Mouse (Mus musculus) gonadal fat pad, adult 2 months (tissue): Measurements from ENCODE around the gene C1qtnf6. TPM values are rescaled to one million over a fixed set of nuclear protein-coding genes. Genes with fewer than 3 reads are reported as not detected.

Experiments
- DNase-seq: peaks from one replicate; pipeline ENCODE4 v3.0.0-alpha.2; 2012; ENCODE audit warnings: low read depth
- polyA plus RNA-seq: library from polyadenylated mRNA; depleted of rRNA; stranded (reverse); fragments of >200 nt; gene quantifications from 2 replicates; pipeline ENCODE4 v1.2.3, GENCODE M21; 2012

Gene C1qtnf6
- polyA plus RNA-seq, 1 experiment = 40.4 TPM

DNA sequence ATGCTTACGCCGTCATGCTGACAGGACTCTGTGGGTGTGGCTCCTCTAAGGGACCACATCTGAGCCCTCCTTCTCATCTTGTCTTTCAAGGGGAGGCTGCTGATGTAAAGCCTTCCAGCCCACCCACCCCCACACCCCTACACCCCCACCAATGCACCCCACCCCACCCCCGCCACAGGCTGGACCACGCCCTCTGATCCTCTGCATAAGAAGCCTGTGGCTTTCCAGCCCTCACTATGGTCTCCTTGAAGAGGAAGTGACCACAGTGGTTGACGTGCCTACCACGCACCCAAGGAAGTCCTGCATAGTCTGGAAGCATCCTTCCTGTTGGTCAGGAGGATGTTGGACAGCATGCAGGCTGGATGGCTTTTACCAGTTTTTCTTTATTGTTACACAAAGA, 15.5 kb downstream of the C1qtnf6 start:
- no peak for DNase-seq

- no peak for DNase-seq
Measured at GRCm38 (mm10) chr15:78514393-78515146, 16.6 kb downstream of the C1qtnf6 start.

DNA sequence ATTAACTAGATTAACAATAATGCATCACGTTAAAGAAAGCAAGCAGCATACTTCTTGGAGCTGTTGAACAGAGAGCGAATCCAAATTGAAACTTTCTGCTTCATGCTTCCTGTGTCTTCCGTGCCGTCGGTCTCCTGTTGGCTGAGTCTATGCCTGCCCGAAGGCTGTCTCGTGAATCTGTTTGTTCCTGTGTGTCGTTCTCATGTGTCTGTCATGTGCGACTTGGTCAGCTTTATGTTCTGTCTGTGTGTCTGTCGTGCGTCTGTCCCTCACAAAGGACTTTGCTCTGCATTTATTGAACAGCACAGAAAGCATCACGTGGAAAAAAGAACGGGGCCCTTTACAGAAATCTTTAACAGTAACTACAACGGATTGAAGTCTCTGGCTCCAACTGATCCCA, 18.2 kb downstream of the C1qtnf6 start:
- no peak for DNase-seq

DNA sequence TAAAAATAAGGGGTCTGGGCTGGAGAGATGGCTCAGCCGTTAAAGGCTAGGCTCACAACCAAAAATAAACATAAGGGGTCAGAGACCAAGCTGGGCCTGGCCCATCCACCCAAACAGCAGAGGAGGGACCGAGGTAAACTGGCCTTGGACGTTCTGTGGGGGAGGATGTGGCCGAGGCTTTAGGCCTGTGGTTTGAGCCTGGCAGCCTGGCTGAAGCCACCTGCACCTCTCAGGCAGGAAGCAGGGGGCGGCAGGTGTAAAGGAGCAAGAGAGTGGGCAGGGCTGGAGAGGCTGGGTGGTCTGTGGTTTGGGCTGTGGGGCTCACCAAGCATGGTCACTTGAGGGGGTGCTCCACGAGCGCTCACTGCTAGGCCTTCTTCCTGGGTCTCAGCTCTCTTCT, 19.3 kb downstream of the C1qtnf6 start:
- DNase-seq = no peak

DNA sequence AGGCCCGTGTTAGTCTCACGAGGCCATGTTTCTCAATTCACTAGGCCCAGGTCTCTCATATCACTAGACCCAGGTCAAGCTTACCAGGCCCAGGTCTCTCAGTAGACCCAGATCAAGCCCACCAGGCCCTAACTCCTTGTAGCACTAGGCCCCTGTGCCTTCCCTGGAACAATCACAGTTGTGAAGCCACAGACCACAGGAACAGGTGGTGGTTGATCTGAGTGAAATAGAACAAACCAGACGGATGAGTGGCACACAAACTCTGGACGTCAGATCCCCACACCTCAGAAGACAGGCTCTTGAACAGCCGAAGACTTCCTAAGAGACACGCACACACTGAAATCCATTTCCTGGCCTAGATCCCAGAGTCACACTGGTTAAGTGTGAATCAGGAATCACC, 20.5 kb downstream of the C1qtnf6 start:
- DNase-seq = no peak

DNA sequence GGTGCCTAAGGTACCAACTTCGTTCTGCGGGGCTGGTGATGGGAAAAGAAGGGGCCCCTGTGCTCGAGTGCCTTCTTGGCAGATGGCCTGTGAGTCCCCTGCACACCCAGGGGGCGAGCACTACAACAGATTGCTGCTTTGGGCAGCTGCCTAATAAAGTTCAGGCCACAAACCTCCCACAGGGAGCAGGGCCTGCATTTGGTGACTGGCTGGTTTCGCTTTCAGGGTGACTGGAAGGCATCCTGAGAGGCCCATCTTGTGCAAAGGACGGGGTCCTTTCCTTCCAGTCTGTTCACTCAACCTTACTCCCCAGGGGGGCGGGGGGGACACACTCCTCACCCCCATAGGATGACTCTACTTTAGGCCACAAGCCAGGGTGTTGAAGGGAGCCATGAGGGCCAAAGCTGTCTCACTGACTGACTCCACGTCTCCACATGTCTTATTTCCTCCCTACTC, 21.1 kb downstream of the C1qtnf6 start:
- DNase-seq = no peak

DNA sequence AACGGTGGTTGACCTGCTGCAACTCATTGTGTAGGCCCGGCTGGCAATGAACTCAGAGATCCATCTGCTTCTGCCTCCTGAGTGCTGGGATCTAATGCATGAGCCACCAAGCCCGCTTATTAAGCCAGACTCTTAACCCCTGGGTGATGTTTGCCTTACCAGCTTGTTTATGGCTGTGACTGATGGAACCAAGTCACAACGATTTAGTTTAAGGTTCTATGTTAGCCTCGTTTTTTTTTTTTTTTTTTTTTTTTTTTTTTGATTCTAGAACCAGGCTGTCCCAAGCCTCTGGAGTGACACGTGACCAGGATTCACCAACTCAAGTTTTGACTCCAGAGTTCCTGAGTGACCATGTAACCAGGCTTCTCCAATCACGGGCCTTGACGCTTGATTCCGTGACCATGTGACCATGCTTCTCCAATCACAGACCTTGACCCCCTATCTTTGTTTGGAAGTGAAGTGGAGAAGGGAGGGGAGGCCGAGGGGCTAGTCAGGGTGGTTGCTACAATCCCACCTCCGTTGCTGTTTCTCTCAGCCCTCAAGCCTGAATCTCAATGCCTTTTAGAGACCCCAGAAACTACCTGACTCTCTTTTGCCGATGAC, 21.8 kb downstream of the C1qtnf6 start:
- no peak for DNase-seq

DNA sequence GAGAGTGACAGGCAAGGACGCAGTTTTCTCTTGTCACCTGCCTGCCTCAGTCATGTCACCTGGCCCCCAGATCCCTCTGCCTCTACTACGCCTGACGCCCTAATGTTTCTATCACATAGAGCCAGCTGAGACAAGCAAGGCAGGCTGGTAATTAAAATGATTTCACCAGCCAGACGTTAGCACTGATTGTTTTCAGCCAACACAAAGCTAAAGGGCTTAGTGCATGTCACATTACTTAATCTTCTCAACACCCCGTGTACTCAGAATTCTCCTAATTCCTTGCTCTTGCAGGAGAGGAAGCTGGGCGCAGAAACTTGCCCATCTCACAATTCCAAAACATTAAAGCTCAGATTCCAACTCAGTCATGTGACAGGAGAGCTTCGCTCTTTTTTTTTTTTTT, 22.8 kb downstream of the C1qtnf6 start:
- peak; percentile 54 for DNase-seq

DNA sequence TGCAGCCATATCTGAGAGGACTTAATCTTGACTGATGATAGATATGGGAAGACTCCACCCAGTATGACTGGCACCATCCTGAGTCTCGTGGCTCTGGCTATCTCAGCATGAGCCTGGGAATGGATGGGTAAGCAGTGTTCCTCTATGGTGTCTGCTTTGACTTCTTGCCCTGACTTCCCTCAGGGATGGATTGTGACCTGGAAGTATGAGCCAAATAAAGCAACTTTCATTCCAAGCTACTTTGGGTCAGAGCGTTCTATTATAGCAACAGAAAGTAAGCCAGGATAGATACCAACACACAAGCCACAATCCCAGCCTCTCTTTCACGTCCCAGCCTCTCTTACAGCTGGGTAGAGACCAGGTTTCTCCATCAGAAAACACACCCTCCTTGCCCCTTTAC, 25.7 kb downstream of the C1qtnf6 start:
- DNase-seq = peak; percentile 60

DNA sequence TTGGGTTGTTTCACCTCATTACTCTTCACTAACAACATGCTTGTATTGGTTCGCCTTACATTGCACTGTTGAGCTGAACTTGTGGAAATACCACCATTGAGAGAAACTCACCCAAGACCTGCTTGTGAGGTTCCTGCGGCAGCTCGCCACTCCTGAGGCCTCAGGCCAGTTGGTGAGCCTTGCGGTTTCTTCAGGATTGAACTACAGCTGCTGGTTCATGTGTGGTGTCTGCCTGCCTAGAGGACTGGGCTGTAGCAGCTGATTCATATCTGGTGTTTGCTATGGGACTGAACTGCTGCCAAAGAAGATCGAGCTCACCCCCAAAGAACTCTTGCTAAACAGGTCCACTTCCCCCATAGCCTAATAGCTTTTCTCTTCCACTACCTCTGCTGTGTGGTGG, 26.4 kb downstream of the C1qtnf6 start:
- no peak for DNase-seq

- no peak for DNase-seq
Measured at GRCm38 (mm10) chr15:78504013-78504412, 27.2 kb downstream of the C1qtnf6 start.

DNA sequence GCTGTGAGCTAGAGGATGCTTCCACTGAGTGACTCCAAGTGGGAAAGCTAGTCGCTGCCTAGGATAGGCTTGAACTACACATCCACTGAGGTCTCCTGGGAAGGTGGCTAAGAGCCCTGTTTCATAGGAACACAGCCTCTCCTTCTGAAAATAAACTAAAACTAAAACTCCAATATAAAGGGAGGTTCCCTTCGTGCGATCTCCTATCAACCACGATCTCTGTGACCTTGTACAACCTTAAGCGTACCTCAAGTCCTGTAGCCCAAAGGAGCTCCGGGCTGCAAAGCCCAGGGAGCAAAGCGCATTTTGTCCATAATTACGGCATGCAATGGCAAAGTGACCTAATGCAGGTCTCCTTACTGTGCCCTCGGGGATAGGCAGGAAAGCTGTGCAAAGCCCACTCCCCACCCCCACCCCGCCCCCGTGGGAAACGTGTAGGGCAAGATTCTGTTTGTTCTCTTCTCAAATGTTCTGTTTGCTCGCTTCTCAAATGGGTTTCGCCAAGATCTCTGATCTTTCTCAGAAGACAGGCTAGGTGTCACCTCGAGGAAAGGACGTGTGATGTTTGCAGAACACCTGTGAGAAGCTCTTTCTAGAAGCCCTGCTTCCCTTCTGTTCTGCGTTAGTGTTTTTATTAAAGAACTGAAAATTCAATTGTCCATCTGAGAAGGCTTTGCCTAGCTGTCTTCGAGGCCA, 28.6 kb downstream of the C1qtnf6 start:
- no peak for DNase-seq

DNA sequence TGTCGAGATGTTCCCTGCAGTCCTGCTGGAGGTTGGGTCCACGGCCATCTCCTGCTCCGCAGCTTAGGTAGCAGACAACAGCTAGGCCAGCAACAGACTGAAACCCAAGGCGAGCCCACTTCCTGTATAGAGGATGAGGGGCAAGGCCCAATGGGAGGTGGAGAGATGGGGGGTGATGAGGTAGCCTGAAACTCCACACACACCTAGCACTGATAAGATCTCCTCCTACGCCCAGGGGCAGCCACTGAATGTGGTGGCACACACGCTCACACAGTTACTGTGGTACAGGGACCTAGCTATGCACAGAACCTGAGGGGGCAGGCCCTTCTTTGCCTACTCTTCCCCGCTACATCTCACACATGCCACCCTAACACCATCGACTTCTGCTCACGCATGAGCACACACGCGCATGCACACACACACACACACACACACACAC, 36.2 kb downstream of the C1qtnf6 start, which contains the start of gene Il2rb:
Gene Il2rb (minus strand): TSS at position 304 of the 439 bp plus-strand sequence.
- DNase-seq = no peak

DNA sequence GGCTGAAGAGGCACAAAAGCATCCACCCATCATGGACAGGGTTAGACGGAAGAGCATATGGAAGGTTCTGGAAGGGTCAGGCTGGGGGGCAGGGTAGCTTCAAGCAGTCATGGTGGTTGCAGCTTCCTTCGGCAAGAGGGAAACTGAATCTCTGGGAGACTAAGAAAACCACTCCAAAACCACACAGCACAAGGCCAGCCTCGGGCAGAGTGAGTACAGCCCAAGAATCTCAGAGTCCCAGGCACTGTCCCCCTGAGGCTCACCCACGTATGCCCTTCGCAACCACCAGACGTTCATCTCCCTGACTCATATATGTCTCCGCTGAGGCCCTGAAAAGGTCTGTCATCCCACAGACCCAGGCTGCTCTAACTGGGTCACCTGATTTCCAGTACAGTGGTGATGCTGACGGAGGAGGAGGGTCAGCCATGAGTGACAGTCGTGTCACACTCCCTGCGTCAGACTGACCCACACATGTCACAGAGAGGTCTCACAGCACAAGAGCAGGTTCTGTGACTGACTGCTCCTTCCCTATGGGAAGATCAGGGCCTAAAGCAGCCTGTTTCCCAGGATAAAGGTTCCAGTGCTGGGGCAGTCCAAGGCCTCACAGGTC, 37.7 kb downstream of the C1qtnf6 start:
- no peak for DNase-seq

DNA sequence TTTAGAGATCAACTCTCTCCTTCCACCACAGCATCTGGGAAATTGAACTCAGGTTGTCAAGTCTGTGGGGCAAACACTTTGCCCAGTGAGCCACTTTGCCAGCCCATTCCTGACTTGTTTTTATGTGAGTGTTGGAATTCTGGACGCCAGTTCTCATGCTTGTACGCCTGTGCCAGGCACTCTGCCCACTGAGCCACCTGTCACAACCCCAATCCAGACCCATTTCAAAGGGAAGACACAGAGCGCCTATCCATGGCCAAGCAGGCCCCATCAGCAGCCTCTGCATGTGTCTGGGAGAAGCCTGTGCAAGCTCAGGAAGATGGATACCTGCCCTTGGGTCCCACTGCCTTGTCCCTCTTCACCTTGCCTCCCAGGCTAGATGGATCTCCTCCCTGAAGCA, 39.9 kb downstream of the C1qtnf6 start:
- DNase-seq = no peak

DNA sequence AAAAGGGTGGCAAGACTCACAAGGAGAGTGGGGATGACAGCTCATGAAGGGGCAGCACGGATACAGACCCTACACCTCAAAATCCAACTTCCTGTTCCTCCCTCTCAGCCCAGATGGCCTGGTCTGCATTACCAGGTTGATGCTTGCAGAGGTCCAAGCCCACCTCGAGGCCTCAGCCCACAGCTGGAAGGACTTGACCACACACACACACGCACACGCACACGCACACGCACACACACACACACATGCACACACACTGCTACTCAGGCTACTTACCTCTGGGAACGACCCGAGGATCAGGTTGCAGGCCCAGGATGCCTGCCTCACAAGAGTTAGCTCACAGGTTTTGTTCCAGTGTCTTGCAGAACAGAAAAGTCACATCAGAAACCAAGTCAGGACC, 41.3 kb downstream of the C1qtnf6 start:
- no peak for DNase-seq

GRCm38 (mm10) chr15:78489248-78489647, 42.0 kb downstream of the C1qtnf6 start:
- DNase-seq = no peak

- DNase-seq = no peak
Measured at GRCm38 (mm10) chr15:78487066-78487465, 44.1 kb downstream of the C1qtnf6 start.

GRCm38 (mm10) chr15:78486564-78486963, 44.7 kb downstream of the C1qtnf6 start:
- DNase-seq = no peak

GRCm38 (mm10) chr15:78483311-78483710, 47.9 kb downstream of the C1qtnf6 start:
- no peak for DNase-seq

DNA sequence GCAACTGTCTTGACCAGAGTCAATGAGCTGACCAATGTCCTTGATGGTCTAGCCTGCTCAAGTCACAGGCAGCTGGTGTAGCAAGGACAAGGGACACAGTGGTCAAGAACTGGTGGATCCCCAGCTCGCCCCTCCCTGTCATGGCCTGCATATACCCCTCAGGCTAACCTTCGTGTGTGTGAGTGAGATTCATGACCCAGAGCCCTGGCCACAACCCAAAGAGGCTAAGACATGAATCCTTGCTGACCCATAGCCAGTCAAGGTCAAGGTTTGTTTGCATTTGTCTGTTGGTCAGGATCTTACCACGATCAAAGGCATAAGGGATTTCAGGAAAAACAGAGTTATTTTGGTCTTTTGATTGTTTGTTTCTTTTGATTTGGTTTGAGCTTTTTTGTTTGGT, 48.7 kb downstream of the C1qtnf6 start:
- no peak for DNase-seq

DNA sequence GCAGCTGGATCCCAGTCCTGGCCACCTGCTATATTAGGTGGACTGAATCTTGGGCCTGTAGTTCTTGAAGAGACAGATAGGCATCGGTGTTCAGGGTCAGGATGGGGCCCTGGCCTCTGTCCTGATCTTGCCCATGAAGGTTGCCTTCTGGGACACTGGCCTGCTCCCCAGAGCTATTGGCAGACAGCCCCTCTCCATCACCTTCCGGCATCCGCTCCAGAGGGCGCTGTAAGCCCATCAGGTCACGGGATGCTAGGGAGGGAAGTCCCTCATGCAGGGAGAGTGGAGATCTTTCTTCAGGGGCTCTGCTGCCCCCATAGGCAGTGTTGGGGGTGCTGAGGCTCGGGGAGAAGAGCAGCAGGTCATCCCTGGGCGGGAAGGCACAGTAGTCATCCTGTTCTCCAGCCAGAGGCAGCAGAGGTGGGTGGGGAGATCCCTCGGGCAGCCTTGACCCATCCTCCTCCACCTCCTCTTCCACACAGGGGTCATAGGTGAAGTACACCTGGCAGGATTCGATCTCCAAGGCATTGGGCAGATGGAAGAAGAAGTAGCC, 49.7 kb downstream of the C1qtnf6 start:
- DNase-seq = no peak
